Mouse (Mus musculus): ENCODE results near the gene Adam30.

DNA sequence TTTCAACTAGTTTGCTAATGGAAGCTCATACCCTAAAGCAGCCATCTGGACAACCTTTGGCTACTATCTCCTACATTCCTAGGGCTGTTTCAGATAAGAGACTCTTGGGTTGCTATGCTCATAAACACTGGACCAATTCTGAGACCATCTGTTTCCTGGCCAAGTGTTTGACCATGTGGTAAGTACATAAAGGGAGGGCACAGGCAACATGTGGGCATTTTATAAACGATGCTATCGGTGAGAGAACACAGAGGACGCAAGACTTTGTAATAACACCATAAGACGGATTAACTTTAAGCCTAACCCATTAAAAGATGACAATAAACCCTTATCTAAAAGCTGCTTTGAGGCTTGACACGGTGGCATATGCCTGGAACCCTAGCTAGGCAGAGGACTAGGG is 42.9 kb downstream of the Adam30 start:
- TF ChIP-seq CTCF (IDR thresholded peaks at IDR 0.05; ENCODE audit: low read depth, low read length), result no peak
- TF ChIP-seq POLR2A (IDR thresholded peaks at IDR 0.05; ENCODE audit: borderline replicate concordance, low read depth, low read length), result no peak
